Mouse (Mus musculus): ENCODE measurements around the gene Pip4p1. TPM values are rescaled to one million over a fixed set of nuclear protein-coding genes. Genes with fewer than 3 reads are reported as not detected.
"Not testable (repeated sequence)": the region's sequence is repeated elsewhere in the genome, so short reads cannot be mapped to it uniquely, and the experiment has no call there.

Pip4p1 gene
- polyA plus RNA-seq, 1 experiment from 2014 or later, result 59.4 TPM

- Histone ChIP-seq H3K9ac (ENCODE audit: low read length) (no peak overlapping the region), H3K4me2 (ENCODE audit: low read depth) (no peak overlapping the region), H3K9me3 (ENCODE audit: control insufficient read depth, low read length) (no peaks in the 10 kb centered on the region), H3K4me3 (ENCODE audit: low read depth, low read length) (no peak overlapping the region), H3K36me3 (ENCODE audit: control insufficient read depth, insufficient read depth, low read length) (no peaks in the 10 kb centered on the region), H3K4me1 (ENCODE audit: control insufficient read depth, insufficient read depth, low read length) (no peaks in the 10 kb centered on the region), H3K27ac (ENCODE audit: low read depth, low read length) (no peak overlapping the region), H3K27me3 (ENCODE audit: control insufficient read depth, insufficient read depth, low read length) (no peaks in the 10 kb centered on the region)
- WGBS, result 25% methylated on average over 12 of the region's 12 CpGs
- peak; percentile 18 for DNase-seq (ENCODE audit: low spot score)
- no peak for ATAC-seq (ENCODE audit: insufficient read depth, low FRiP score, low TSS enrichment)
Observed at GRCm38 (mm10) chr14:50969558-50970544, 39.2 kb upstream of the Pip4p1 start.

- Histone ChIP-seq H3K9ac (ENCODE audit: low read length) (no peak overlapping the region), H3K36me3 (ENCODE audit: control insufficient read depth, insufficient read depth, low read length) (no peaks in the 10 kb centered on the region), H3K4me2 (ENCODE audit: low read depth) (no peak overlapping the region), H3K27ac (ENCODE audit: low read depth, low read length) (no peak overlapping the region), H3K4me1 (ENCODE audit: control insufficient read depth, insufficient read depth, low read length) (no peaks in the 10 kb centered on the region), H3K9me3 (ENCODE audit: control insufficient read depth, low read length) (no peaks in the 10 kb centered on the region), H3K4me3 (ENCODE audit: low read depth, low read length) (no peak overlapping the region), H3K27me3 (ENCODE audit: control insufficient read depth, insufficient read depth, low read length) (no peaks in the 10 kb centered on the region)
- 15% methylated on average over 1 of the region's 1 CpGs for WGBS
- no peak for ATAC-seq (ENCODE audit: insufficient read depth, low FRiP score, low TSS enrichment)
- DNase-seq (ENCODE audit: low spot score), result no peak
Observed at GRCm38 (mm10) chr14:50969041-50969440, 38.4 kb upstream of the Pip4p1 start.

- Histone ChIP-seq H3K9me3 (ENCODE audit: control insufficient read depth, low read length) (no peaks in the 10 kb centered on the region), H3K4me2 (ENCODE audit: low read depth) (no peak overlapping the region), H3K4me1 (ENCODE audit: control insufficient read depth, insufficient read depth, low read length) (no peaks in the 10 kb centered on the region), H3K9ac (ENCODE audit: low read length) (no peak overlapping the region), H3K4me3 (ENCODE audit: low read depth, low read length) (no peak overlapping the region), H3K27me3 (ENCODE audit: control insufficient read depth, insufficient read depth, low read length) (no peaks in the 10 kb centered on the region), H3K27ac (ENCODE audit: low read depth, low read length) (no peak overlapping the region), H3K36me3 (ENCODE audit: control insufficient read depth, insufficient read depth, low read length) (no peaks in the 10 kb centered on the region)
- WGBS, result 79% methylated on average over 5 of the region's 5 CpGs
- DNase-seq (ENCODE audit: low spot score), result no peak
- ATAC-seq (ENCODE audit: insufficient read depth, low FRiP score, low TSS enrichment), result no peak
Observed at GRCm38 (mm10) chr14:50968216-50968980, 37.7 kb upstream of the Pip4p1 start.

- not testable (repeated sequence) for H3K27ac ChIP-seq (ENCODE audit: low read depth, low read length); H3K9ac ChIP-seq (ENCODE audit: low read length); ATAC-seq (ENCODE audit: insufficient read depth, low FRiP score, low TSS enrichment); H3K36me3 ChIP-seq (ENCODE audit: control insufficient read depth, insufficient read depth, low read length); H3K9me3 ChIP-seq (ENCODE audit: control insufficient read depth, low read length); H3K4me2 ChIP-seq (ENCODE audit: low read depth); H3K27me3 ChIP-seq (ENCODE audit: control insufficient read depth, insufficient read depth, low read length); DNase-seq (ENCODE audit: low spot score); H3K4me1 ChIP-seq (ENCODE audit: control insufficient read depth, insufficient read depth, low read length); H3K4me3 ChIP-seq (ENCODE audit: low read depth, low read length)
- 92% methylated on average over 5 of the region's 5 CpGs for WGBS
Observed at GRCm38 (mm10) chr14:50958289-50958995, 27.8 kb upstream of the Pip4p1 start.

- not testable (repeated sequence) for H3K27me3 ChIP-seq (ENCODE audit: control insufficient read depth, insufficient read depth, low read length); DNase-seq (ENCODE audit: low spot score); H3K36me3 ChIP-seq (ENCODE audit: control insufficient read depth, insufficient read depth, low read length); H3K4me2 ChIP-seq (ENCODE audit: low read depth); H3K4me1 ChIP-seq (ENCODE audit: control insufficient read depth, insufficient read depth, low read length); ATAC-seq (ENCODE audit: insufficient read depth, low FRiP score, low TSS enrichment); H3K9me3 ChIP-seq (ENCODE audit: control insufficient read depth, low read length); H3K4me3 ChIP-seq (ENCODE audit: low read depth, low read length); H3K9ac ChIP-seq (ENCODE audit: low read length); H3K27ac ChIP-seq (ENCODE audit: low read depth, low read length)
- WGBS, result 72% methylated on average over 3 of the region's 3 CpGs
Observed at GRCm38 (mm10) chr14:50957146-50957545, 26.5 kb upstream of the Pip4p1 start.

GRCm38 (mm10) chr14:50956724-50957123, 26.1 kb upstream of the Pip4p1 start:
- H3K27ac ChIP-seq (ENCODE audit: low read depth, low read length); H3K27me3 ChIP-seq (ENCODE audit: control insufficient read depth, insufficient read depth, low read length); DNase-seq (ENCODE audit: low spot score); H3K4me3 ChIP-seq (ENCODE audit: low read depth, low read length); ATAC-seq (ENCODE audit: insufficient read depth, low FRiP score, low TSS enrichment); H3K4me1 ChIP-seq (ENCODE audit: control insufficient read depth, insufficient read depth, low read length); H3K36me3 ChIP-seq (ENCODE audit: control insufficient read depth, insufficient read depth, low read length); H3K9ac ChIP-seq (ENCODE audit: low read length); H3K9me3 ChIP-seq (ENCODE audit: control insufficient read depth, low read length); H3K4me2 ChIP-seq (ENCODE audit: low read depth): not testable (repeated sequence)
- WGBS, result 82% methylated on average over 6 of the region's 6 CpGs

GRCm38 (mm10) chr14:50955942-50956508, 25.4 kb upstream of the Pip4p1 start, which contains the start of gene Pnp2:
TSS of gene Pnp2 (plus strand) at chr14:50955992.
- H3K4me2 ChIP-seq (ENCODE audit: low read depth), result peak within 1 kb of the TSS; percentile 25
- H3K4me1 ChIP-seq (ENCODE audit: control insufficient read depth, insufficient read depth, low read length); H3K27me3 ChIP-seq (ENCODE audit: control insufficient read depth, insufficient read depth, low read length); H3K9ac ChIP-seq (ENCODE audit: low read length); H3K27ac ChIP-seq (ENCODE audit: low read depth, low read length); H3K4me3 ChIP-seq (ENCODE audit: low read depth, low read length); H3K9me3 ChIP-seq (ENCODE audit: control insufficient read depth, low read length); H3K36me3 ChIP-seq (ENCODE audit: control insufficient read depth, insufficient read depth, low read length); DNase-seq (ENCODE audit: low spot score): not testable (repeated sequence)
- ATAC-seq (ENCODE audit: insufficient read depth, low FRiP score, low TSS enrichment), result peak; percentile 80
- 7% methylated on average over 19 of the region's 19 CpGs for WGBS

GRCm38 (mm10) chr14:50955487-50955886, 24.8 kb upstream of the Pip4p1 start:
- no peak overlapping the region for H3K27ac ChIP-seq (ENCODE audit: low read depth, low read length)
- H3K27me3 ChIP-seq (ENCODE audit: control insufficient read depth, insufficient read depth, low read length), result no peaks in the 10 kb centered on the region
- ATAC-seq (ENCODE audit: insufficient read depth, low FRiP score, low TSS enrichment) (no peak), DNase-seq (ENCODE audit: low spot score) (no peak)
- WGBS, result 88% methylated on average over 10 of the region's 10 CpGs
- no peaks in the 10 kb centered on the region for H3K4me1 ChIP-seq (ENCODE audit: control insufficient read depth, insufficient read depth, low read length)
- no peaks in the 10 kb centered on the region for H3K9me3 ChIP-seq (ENCODE audit: control insufficient read depth, low read length)
- no peak overlapping the region for H3K9ac ChIP-seq (ENCODE audit: low read length)
- H3K36me3 ChIP-seq (ENCODE audit: control insufficient read depth, insufficient read depth, low read length), result no peaks in the 10 kb centered on the region
- no peak overlapping the region for H3K4me2 ChIP-seq (ENCODE audit: low read depth)
- no peak overlapping the region for H3K4me3 ChIP-seq (ENCODE audit: low read depth, low read length)
